Mouse (Mus musculus): ENCODE results near the gene Sap30.
"Not testable (repeated sequence)": the region's sequence is repeated elsewhere in the genome, so short reads cannot be mapped to it uniquely, and the experiment has no call there.

DNA sequence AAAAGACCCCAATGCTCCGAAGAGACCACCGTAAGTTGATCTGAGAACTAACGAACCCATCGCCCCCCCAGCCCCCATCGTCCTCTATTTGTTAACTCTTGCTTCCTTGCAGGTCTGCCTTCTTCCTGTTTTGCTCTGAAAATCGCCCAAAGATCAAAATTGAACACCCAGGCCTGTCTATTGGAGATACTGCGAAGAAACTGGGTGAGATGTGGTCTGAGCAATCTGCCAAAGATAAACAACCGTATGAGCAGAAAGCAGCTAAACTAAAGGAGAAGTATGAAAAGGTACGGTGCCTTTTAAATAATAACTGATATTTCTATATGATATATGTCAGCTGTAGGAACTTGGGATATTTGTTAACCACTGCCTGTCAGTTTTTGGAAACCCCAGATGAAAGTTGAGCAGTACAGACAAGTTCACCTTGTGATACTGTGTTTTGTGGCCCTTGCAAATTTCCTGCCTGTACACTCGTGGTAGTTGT lies 25.6 kb upstream of the Sap30 start:
- not testable (repeated sequence) for TF ChIP-seq CTCF (IDR thresholded peaks at IDR 0.05; ENCODE audit: low read depth); EP300 (optimal IDR thresholded peaks at IDR 0.05)
